In the genomic region with DNA sequence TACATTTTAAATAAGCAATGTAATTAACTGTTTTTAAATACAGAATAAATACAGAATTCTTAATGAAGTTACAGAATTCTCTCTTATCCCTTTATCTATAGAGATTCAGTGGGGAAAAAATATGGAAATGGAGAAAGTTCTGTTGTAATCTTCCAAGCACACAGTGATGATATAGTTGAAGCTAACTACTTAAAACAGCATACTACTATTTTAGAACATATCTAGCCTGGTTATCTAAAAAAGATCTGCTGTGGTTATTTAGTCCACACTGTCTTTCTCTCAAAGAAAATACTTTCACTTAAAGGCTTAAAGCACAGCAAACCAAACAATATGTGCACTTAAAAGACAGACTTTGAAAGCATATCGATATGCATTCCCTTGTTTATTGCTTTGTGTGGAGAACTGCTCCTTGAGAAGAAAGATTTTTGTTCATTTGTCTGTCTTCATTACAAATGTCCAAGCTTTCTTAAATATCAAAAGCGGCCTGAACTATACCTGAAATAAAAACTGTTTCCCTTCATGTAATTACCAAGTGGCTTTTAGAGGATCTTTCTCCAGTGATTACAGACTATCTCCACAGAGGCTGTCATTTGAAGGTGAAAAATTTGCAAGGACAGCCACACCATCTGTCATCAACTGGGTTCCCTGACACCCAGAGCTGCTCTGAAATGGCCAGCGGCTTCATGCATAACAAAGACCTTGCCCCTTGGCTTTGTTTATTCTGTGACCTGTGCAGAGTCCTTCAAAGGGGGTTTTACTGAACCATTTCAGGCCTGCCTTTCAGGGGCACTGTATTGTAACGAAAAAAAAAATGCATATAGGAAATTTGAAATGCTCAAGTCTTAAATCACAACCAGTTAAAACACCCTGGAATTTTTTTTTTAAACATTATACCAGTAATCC, we compare ENCODE assay signal across 7 mouse cellular contexts.
DNase-seq lines count a peak whose midpoint lies in the region; ATAC-seq and TF ChIP-seq lines count a peak whose summit lies in the region.

No protein-coding gene starts in this region.

- TF ChIP-seq CTCF in cerebellum, adult 2 months (IDR thresholded peaks at IDR 0.05; ENCODE audit: borderline replicate concordance, insufficient read depth, low read depth, low read length): no peak

- peak; percentile 9 for DNase-seq in WW6 (ENCODE audit: low read depth, low spot score)
- DNase-seq in cerebellum, adult 2 months: peak; percentile 8 to 34
- DNase-seq in adrenal gland, postnatal 10 days: no peak
- no peak for DNase-seq in Muller cell, postnatal 12 days (ENCODE audit: inconsistent ontology term)
- no peak for DNase-seq in testis, postnatal 10 days (ENCODE audit: low spot score)

- H3K36me3 ChIP-seq in forebrain, embryonic 12.5 days (replicated peaks): no peaks in the 10 kb centered on the region
- no peaks in the 10 kb centered on the region for H3K36me3 ChIP-seq in midbrain, embryonic 13.5 days

- H3K4me1 ChIP-seq in cerebellum, adult 2 months (ENCODE audit: control insufficient read depth, insufficient read depth, low read length): peaks cover 2% of the 10 kb centered on the region; the same call in 1 of the 2 replicates
- H3K4me1 ChIP-seq in forebrain, embryonic 12.5 days: peaks cover 5% of the 10 kb centered on the region
- peaks cover 9% of the 10 kb centered on the region for H3K4me1 ChIP-seq in midbrain, embryonic 13.5 days (replicated peaks)

- H3K4me2 ChIP-seq in forebrain, embryonic 12.5 days: no peak overlapping the region
- H3K4me2 ChIP-seq in midbrain, embryonic 13.5 days (replicated peaks): no peak overlapping the region

- ATAC-seq in forebrain, embryonic 12.5 days (ENCODE audit: low FRiP score): peak; percentile 85
- peak; percentile 96 for ATAC-seq in midbrain, embryonic 13.5 days

- 16% methylated on average over 4 of the region's 4 CpGs for whole genome bisulfite sequencing in cerebellum, adult 2 months
- WGBS in forebrain, embryonic 12.5 days: 11% methylated on average over 4 of the region's 4 CpGs
- 5% methylated on average over 4 of the region's 4 CpGs for WGBS in midbrain, embryonic 13.5 days

- H3K9ac ChIP-seq in forebrain, embryonic 12.5 days: no peak overlapping the region
- H3K9ac ChIP-seq in midbrain, embryonic 13.5 days (replicated peaks): peak overlapping the region; percentile 47; the same call in 1 of the 2 replicates

- no peak for TF ChIP-seq POLR2A in cerebellum, adult 2 months (IDR thresholded peaks at IDR 0.05; ENCODE audit: borderline replicate concordance, insufficient read depth, low read length)

- H3K9me3 ChIP-seq in forebrain, embryonic 12.5 days: no peaks in the 10 kb centered on the region
- no peaks in the 10 kb centered on the region for H3K9me3 ChIP-seq in midbrain, embryonic 13.5 days

- H3K4me3 ChIP-seq in cerebellum, adult 2 months (replicated peaks; ENCODE audit: insufficient read depth, low read depth, low read length): no peak overlapping the region
- no peak overlapping the region for H3K4me3 ChIP-seq in forebrain, embryonic 12.5 days (replicated peaks)
- H3K4me3 ChIP-seq in midbrain, embryonic 13.5 days (replicated peaks): no peak overlapping the region

- H3K27ac ChIP-seq in cerebellum, adult 2 months (ENCODE audit: insufficient read depth, low read length): no peak overlapping the region
- H3K27ac ChIP-seq in forebrain, embryonic 12.5 days: peak overlapping the region; percentile 61; the same call in 1 of the 2 replicates
- H3K27ac ChIP-seq in midbrain, embryonic 13.5 days: peak overlapping the region; percentile 85

- H3K27me3 ChIP-seq in cerebellum, adult 2 months (ENCODE audit: control insufficient read depth, insufficient read depth, low read length): no peaks in the 10 kb centered on the region
- no peaks in the 10 kb centered on the region for H3K27me3 ChIP-seq in forebrain, embryonic 12.5 days
- no peaks in the 10 kb centered on the region for H3K27me3 ChIP-seq in midbrain, embryonic 13.5 days

Comparison
In these comparisons a context has a peak if more than half of its experiments do, and no peak if none do; other contexts are left out.
1. DNase-seq: peak in WW6 (single experiment) and cerebellum, adult 2 months (2 of 2); none in adrenal gland, postnatal 10 days (single experiment), Muller cell, postnatal 12 days (single experiment) and testis, postnatal 10 days (single experiment).